Mouse (Mus musculus) C2C12 (cell line): ENCODE measurements around the gene Tbcel. TPM values are rescaled to one million over a fixed set of nuclear protein-coding genes. Genes with fewer than 3 reads are reported as not detected.

Experiments
- H3K27me3 ChIP-seq: one replicate; pipeline ENCODE4 v1.6.1; 2011; ENCODE audit not compliant: control insufficient read depth, insufficient read depth, insufficient read length
- H3K36me3 ChIP-seq: one replicate; pipeline ENCODE4 v1.6.1; 2011; ENCODE audit not compliant: control insufficient read depth, insufficient read depth
- H3K4me3 ChIP-seq: one replicate; pipeline ENCODE4 v1.5.1; 2011; ENCODE audit warnings: mild to moderate bottlenecking, control low read depth; ENCODE audit not compliant: poor library complexity, insufficient read depth, severe bottlenecking
- H3K79me2 ChIP-seq: one replicate; pipeline ENCODE4 v1.6.1; 2011; ENCODE audit not compliant: control insufficient read depth, insufficient read depth
- H3K79me3 ChIP-seq: one replicate; pipeline ENCODE4 v1.6.1; 2011; ENCODE audit warnings: low read depth, control low read depth
- H3ac ChIP-seq: one replicate; pipeline ENCODE3; 2011; ENCODE audit warnings: low read depth; ENCODE audit not compliant: control insufficient read depth, insufficient read length
- CEBPB ChIP-seq: IDR thresholded peaks from one replicate; pipeline ENCODE4 v1.6.1; 2011; ENCODE audit warnings: low read depth, mild to moderate bottlenecking, control low read depth, moderate library complexity
- CTCF ChIP-seq: IDR thresholded peaks from one replicate; pipeline ENCODE4 v1.5.1; 2011; ENCODE audit not compliant: control insufficient read depth, insufficient read depth, insufficient read length
- FOSL1 ChIP-seq: IDR thresholded peaks from one replicate; pipeline ENCODE4 v1.8.0; 2011; ENCODE audit warnings: mild to moderate bottlenecking, low read length; ENCODE audit not compliant: poor library complexity, insufficient read depth, severe bottlenecking
- MAX ChIP-seq: IDR thresholded peaks from one replicate; pipeline ENCODE4 v1.6.1; 2011; ENCODE audit warnings: mild to moderate bottlenecking, control low read depth
- MYOD1 ChIP-seq: IDR thresholded peaks from one replicate; pipeline ENCODE4 v1.6.1; 2011; ENCODE audit warnings: low read depth; ENCODE audit not compliant: control insufficient read depth, insufficient read length
- MYOG ChIP-seq: IDR thresholded peaks from one replicate; pipeline ENCODE4 v1.6.1; 2011; ENCODE audit not compliant: control insufficient read depth, insufficient read length; ENCODE audit errors: extremely low read depth
- USF1 ChIP-seq: IDR thresholded peaks from one replicate; pipeline ENCODE4 v1.6.1; 2011; ENCODE audit warnings: low read depth, mild to moderate bottlenecking, control low read depth, moderate library complexity
- polyA plus RNA-seq: library from polyadenylated mRNA; unstranded; fragments of >200 nt; fragmentation: generic; extraction: Trizol; gene quantifications from one replicate; pipeline ENCODE4 v1.2.1, GENCODE M21; 2012; ENCODE audit warnings: missing spikeins

Gene Tbcel
- polyA plus RNA-seq, 1 experiment, result 5.3 TPM

DNA sequence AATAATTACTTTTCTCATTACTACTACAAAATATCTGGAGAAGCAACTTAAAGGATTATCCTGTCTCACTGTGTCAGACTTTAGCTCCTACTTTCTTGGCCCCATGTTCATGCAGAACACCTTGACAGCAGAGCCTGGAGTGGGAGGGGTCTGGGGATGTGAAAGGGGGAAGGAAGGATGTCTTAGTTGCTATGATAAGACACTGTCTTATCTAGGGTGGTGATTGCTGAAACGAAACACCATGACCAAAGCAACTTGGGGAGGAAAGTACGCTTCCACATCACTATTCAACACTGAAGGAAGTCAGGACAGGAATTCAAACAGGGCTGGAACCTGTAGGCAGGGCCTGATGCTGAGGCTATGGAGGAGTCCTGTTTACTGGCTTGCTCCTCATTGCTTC lies 11.3 kb downstream of the Tbcel start:
- Histone ChIP-seq H3ac (no peak overlapping the region), H3K36me3 (no peaks in the 10 kb centered on the region), H3K4me3 (no peak overlapping the region), H3K79me3 (no peaks in the 10 kb centered on the region), H3K79me2 (no peaks in the 10 kb centered on the region), H3K27me3 (peaks cover 5% of the 10 kb centered on the region)
- TF ChIP-seq FOSL1 (no peak), USF1 (no peak), MYOD1 (no peak), MAX (no peak), CTCF (no peak), CEBPB (no peak), MYOG (no peak)

DNA sequence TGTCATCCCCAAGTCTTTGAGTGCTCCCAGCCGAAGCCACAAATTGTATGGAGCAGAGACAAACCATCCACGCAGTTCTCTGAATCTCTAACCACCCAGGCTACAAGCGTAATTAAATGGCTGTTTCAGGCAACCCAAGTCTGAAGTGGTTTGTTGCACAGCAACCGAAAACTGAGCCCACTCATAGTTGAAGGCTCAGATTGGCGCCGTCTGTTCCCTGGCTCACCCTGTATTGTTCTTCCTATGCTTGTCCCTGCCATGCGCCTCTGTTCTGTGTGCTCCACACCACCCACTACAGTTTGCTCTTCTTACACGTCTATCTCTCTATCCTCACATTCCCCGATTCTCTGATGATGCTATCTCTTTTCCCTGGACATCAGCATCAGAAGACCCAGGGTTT lies 15.8 kb downstream of the Tbcel start:
- Histone ChIP-seq H3K27me3 (peaks cover 7% of the 10 kb centered on the region), H3K4me3 (no peak overlapping the region), H3K36me3 (no peaks in the 10 kb centered on the region), H3K79me3 (no peaks in the 10 kb centered on the region), H3K79me2 (no peaks in the 10 kb centered on the region), H3ac (no peak overlapping the region)
- TF ChIP-seq MYOD1 (no peak), CTCF (no peak), USF1 (no peak), MYOG (no peak), CEBPB (no peak), MAX (no peak), FOSL1 (no peak)

DNA sequence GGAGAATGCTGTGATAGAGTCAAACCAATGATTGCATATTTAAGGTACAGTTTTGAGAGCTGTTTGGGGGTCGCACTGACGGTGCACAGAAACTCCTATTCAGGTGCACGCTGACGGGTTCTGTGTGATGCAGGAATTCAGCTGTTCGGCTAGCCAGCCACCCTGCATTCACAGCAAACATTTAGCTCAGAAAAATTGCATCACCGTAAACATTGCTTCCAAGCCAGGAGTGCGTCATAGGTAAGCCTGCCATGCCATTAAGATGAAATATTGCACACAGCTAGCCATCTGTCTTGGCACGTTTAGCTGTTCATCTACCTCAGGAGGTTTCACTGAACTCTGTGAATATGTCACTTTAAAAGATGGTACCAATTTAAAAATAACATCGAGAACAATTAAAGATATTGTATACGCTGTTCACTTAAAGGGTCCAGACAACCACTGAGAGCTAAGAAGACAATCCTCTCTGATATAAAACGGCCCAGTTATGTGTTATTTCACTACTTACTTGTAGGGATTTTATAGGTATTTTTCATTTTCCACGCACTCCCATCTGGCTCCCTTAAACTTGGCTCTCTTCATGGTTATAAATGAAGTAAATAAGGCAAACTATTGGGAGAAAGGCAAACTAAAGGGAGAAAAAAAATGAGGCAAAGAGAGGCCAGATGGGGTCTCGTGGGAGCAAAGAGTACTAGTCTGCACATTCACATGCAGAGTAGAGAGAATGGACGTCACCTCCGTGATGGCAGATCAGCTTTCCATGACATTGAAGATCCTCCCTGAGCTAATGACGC lies 16.8 kb downstream of the Tbcel start:
- no peak overlapping the region for H3ac ChIP-seq
- H3K36me3 ChIP-seq, result no peaks in the 10 kb centered on the region
- H3K4me3 ChIP-seq, result no peak overlapping the region
- H3K79me2 ChIP-seq, result no peaks in the 10 kb centered on the region
- no peak for TF ChIP-seq CEBPB
- no peak for TF ChIP-seq MAX
- no peak for TF ChIP-seq MYOD1
- TF ChIP-seq MYOG, result no peak
- TF ChIP-seq USF1, result no peak
- no peak for TF ChIP-seq FOSL1
- no peak for TF ChIP-seq CTCF
- peaks cover 7% of the 10 kb centered on the region for H3K27me3 ChIP-seq
- no peaks in the 10 kb centered on the region for H3K79me3 ChIP-seq

DNA sequence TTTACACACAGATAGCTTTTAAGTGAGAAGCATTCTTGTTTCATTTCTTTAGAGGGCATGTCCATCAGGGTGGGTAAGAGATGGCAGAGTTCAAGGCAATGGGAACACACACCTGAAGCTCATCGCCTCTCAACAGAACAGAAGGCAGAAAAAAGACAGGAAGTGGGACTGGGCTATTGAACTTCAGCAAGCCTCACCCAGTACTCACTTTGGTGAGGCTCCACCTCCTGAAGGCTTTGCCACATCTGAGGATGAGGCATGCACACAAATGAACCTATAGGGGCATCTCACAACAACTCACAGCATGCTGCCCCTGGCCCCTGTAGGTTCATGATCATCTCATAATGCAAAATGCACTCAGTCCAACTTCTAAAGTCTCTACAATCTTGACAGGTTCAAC lies 19.5 kb downstream of the Tbcel start:
- TF ChIP-seq CEBPB, result no peak
- no peak for TF ChIP-seq FOSL1
- TF ChIP-seq MAX, result no peak
- no peak for TF ChIP-seq CTCF
- TF ChIP-seq USF1, result no peak
- TF ChIP-seq MYOD1, result no peak
- TF ChIP-seq MYOG, result no peak
- Histone ChIP-seq H3K79me3 (no peaks in the 10 kb centered on the region), H3K36me3 (no peaks in the 10 kb centered on the region), H3K27me3 (peaks cover 7% of the 10 kb centered on the region), H3K79me2 (no peaks in the 10 kb centered on the region), H3ac (no peak overlapping the region), H3K4me3 (no peak overlapping the region)

DNA sequence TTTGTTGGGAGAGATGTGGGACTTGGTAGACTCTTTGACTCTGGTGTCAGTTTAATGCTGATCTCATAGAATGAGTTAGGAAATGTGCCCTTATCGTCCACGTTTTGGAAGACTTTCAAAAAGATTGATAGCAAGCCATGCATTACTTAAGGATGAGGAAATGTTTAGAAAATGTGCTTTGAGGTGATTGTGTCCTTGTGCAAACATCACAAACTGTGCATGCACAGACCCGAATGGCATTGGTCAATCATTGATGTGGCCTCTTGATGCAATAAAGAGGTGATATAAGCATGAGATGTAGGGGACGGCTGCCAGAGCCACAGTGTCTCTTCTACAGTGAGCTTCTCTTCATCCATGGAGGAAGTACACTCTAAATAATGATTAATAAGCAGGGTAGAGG lies 20.7 kb downstream of the Tbcel start:
- no peaks in the 10 kb centered on the region for H3K36me3 ChIP-seq
- H3K79me3 ChIP-seq, result no peaks in the 10 kb centered on the region
- H3ac ChIP-seq, result no peak overlapping the region
- TF ChIP-seq CTCF (no peak), MAX (no peak), USF1 (no peak), MYOG (no peak), MYOD1 (no peak), CEBPB (no peak), FOSL1 (no peak)
- no peak overlapping the region for H3K4me3 ChIP-seq
- H3K79me2 ChIP-seq, result no peaks in the 10 kb centered on the region
- H3K27me3 ChIP-seq, result peaks cover 7% of the 10 kb centered on the region

DNA sequence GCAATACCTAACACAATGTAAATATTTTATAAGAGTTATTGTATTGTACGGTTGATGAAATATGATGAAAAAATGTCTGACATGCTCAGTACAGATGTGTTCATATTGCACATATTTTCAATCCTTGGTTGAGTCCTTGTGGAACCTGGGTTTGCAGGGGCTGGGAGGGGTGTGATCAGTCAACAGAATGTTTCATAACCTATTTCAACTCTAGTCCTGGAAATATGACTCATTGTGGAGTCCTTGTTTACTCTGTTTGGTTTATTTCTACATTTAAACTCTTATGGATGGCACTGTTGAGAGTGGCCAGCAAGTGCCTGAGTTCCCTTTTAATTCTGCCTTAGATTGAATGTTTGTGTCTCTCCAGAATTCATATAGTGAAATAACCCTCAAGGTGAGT lies 22.9 kb downstream of the Tbcel start:
- no peak overlapping the region for H3ac ChIP-seq
- no peaks in the 10 kb centered on the region for H3K79me3 ChIP-seq
- H3K36me3 ChIP-seq, result no peaks in the 10 kb centered on the region
- H3K4me3 ChIP-seq, result no peak overlapping the region
- no peak for TF ChIP-seq MYOG
- TF ChIP-seq FOSL1, result no peak
- TF ChIP-seq MAX, result no peak
- TF ChIP-seq CEBPB, result no peak
- TF ChIP-seq MYOD1, result no peak
- TF ChIP-seq CTCF, result no peak
- TF ChIP-seq USF1, result no peak
- no peaks in the 10 kb centered on the region for H3K79me2 ChIP-seq
- H3K27me3 ChIP-seq, result no peaks in the 10 kb centered on the region
